Mouse (Mus musculus) CD4-positive, CD25-positive, alpha-beta regulatory T cell, adult 2 months (primary cell): ENCODE results near the gene Lrp5.

ENCODE experiments used
- DNase-seq: peaks from one replicate; pipeline ENCODE4 v3.0.0-alpha.2; 2012; ENCODE audit warnings: low read depth, low spot score

Lrp5 gene

DNA sequence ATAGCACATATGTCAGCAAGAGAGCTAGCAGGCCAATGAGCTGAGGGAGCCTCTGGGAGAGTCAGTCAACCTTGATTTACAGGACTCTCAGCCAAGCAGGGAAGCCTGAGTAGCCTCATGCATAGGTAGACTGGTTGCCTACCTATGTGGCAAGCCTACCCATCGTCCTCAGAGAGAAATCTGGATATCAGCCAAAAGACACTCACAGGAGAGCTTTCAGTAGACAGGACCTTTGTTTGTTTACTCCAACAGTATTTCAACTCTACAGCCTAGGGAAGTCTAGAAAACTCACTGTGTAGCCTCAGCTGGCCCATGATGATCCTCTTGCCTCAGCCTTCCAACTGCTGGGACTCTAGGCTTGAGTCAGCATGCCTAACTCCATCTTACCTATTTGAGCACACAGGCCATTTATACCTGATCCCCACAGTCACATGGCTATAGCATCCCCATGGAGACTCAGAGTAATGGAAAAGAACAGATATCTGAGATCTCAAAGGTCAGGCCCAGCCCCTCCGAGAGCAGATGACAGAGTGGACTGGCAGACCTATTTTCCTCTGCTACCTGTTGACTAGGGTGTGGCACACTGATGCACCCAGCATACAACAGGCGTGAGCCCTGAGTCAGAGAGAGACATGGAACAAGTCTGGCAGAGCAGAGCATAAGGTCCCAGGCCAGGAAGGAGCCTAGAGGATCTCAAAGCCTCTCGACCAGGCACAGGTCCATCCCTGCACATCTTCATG lies 73.7 kb downstream of the Lrp5 start:
- no peak for DNase-seq

DNA sequence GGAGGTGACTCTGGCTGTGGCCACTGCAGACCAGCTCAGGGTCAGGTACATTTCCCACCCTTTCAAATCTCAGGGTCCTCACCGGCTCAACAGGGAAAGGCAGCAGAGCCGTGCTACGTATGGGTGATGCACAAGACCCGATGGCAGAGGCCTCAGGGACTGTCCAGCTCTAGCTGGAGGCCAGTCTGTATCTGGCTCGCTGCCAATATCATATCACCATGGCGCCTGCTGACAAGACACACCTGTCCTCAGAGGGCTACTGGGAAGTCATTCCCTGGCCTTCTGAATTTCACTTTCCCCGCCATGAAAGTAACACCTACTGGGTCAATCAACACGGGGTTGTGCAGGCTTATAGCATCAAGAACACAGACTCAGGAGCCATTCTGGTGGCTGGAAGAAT lies 74.6 kb downstream of the Lrp5 start:
- no peak for DNase-seq

DNA sequence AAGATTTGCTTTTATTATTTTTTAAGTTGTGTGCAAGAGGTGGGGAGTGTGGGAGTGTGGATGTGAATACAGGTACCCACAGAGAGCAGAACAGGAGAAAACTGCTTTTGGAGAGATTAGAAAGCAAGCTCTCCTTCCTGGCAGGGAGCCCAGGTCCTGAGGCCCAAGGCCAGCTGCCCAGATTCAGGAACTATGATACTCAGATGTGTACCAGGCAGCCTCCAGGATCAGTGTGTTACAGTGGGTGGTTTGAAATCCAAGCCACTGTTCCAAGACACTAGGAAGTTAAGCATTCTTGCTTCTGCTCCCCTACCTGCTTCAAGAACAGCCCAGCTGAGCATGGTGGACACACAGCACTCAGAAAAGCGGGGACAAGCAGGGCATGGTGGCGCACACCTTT lies 75.5 kb downstream of the Lrp5 start:
- DNase-seq: no peak

DNA sequence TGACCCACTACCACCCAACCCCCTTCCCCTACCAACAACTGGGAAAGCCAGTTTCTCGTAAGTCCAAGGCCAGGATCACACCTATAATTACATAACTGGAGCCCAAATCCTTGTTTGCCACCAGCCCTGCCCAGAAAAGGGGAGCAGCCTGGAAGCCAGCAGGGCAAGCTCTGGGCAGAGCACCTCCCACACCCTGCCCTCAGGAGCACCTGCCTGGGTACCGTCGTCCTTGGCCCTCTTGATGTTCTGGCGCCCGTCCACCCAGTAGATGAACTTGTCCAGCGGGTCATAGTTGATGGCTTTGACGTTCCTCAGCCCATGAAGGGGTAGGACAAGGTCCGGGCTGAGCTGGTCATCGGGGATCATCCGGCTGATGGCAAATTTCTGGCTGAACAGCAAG lies 76.5 kb downstream of the Lrp5 start:
- DNase-seq: no peak

DNA sequence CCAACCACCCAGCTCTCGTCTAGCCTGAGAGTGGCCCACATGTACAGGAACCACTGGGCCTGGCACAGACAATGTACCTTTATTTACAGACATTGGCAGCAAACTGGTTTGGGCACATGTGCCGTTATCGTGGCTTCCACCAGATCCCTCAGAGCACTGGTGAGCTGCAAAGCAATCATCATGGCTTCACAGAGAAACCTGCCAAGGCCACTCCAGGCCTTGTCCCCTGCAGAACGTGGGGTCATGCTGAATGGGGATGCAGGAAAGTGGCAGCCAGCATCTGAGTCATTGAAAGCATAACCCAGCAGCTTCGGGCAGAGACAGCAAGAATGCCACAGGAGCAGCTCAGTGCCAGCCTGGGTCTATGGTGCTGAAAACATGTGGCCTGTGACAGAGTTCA lies 92.0 kb downstream of the Lrp5 start:
- DNase-seq: no peak

DNA sequence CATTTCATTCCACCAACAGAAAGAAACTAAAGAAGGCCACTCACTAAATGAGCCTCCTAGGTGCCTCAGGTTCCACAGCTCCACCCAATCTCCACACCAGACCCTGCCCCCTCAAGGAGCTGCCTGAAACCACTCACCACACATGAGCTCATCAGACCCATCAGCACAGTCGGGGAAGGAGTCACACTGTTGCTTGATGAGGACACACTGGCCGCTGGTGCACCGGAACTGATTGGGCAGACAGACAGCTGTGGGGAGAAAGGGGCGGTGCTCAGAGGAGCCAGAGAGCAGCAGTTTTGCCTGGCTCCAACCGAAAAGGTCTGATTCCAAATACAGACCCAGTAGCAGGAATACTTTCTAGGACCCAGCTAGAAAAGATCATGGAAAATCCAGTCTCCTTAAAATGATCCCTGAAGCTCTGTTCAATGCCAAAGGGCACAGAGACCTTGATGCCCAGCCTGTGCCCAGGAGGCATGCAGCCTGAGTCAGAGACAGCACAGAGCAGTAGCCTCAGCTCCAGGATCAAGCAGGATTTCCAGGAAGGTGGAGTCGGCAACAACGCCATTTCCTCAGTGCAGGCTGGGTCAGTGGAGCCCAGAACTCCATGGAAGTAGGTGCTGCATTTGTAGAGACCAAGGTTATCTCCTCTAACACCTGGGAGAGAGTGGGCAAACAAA lies 92.8 kb downstream of the Lrp5 start:
- no peak for DNase-seq

DNA sequence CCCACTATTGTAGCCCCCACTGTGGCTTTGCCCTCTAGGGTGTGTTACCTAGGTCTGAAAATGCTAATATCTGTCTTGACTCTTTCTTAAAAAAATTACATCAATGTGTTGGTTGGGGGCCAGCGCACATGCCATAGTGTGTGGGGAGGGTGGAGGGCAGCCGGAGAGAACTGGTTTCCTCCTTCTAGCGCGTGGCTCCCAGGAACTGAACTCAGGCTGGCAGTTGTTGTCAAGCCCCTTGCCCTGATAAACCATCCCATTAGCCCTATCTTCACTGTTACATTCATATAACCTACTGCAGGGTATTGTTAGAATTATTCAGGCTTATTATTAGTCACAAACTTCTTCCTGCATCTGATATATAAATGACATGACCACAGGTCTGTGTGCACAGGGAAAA lies 96.4 kb downstream of the Lrp5 start:
- no peak for DNase-seq

DNA sequence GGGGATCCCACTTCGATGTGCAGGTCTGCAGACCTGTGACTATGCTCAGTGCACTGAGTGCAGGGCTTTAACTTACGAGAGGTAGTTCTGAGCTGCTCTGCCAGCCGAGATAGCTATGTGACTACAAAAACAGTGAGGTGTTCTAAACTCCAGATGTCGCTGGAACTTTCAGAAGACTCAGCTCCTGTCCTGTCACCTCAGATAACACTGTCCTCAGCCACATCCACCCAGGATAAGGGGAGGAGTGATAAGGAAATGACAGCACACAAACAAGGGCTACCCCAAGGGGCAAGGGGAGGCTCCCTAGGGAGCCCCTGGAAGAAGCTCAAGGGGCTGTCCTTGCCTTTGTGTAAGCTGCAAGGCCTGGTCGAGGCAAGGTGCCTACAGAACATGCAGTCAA lies 96.8 kb downstream of the Lrp5 start:
- DNase-seq: no peak

DNA sequence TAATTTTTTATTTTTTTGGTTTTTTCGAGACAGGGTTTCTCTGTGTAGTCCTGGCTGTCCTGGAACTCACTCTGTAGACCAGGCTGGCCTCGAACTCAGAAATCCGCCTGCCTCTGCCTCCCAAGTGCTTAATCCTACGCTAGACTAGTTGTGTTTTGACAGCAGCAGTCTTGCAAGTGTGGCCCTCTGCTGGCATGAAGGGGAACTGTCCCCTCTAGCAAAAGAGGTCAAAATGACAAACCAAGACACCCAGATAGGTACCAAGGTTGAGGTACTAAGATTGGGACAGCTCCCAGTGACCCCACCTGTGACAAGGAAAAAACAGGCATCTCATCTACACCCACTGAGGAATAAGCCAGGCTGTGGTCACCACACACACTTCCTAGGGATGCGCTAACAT lies 98.6 kb downstream of the Lrp5 start:
- peak; percentile 72 for DNase-seq

DNA sequence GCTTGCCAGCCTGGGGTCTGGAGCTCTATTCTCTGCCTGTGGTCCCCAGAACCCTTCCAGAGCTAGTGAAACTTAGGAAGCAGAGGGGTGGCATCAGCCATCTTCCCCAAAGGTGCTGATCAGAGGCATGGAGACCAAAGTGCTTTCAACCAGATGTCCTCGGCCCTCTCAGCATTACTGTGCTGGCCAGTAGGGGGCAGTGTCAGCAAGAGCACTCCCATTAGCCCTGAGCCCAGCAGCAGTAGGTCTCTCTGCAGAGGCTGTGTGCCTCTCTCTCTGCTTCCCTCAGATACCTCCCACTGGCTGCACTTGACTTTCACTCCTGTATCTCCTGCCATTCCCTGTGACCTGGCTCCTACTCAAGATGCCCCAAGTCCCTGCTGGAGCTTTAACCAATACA lies 99.8 kb downstream of the Lrp5 start:
- peak; percentile 75 for DNase-seq

DNA sequence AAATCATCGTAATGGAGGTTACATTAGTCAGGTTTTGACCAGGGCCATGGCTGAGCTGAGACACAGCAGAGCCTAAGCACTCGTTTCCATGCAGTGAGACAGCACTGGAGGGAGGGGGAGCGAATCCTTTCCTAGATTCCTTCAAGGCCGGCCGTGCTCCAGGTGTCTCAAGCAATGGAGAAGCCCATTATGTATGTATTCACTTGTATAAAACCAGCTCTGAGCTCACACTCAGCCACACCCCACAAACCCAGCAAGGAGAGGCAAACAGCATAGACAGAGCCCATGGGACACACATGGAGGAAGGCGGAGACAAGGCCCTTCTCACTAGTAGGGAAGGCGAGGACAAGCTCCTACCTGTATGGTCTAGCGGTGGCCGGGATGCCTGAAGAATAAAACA lies 100.3 kb downstream of the Lrp5 start:
- DNase-seq: no peak

DNA sequence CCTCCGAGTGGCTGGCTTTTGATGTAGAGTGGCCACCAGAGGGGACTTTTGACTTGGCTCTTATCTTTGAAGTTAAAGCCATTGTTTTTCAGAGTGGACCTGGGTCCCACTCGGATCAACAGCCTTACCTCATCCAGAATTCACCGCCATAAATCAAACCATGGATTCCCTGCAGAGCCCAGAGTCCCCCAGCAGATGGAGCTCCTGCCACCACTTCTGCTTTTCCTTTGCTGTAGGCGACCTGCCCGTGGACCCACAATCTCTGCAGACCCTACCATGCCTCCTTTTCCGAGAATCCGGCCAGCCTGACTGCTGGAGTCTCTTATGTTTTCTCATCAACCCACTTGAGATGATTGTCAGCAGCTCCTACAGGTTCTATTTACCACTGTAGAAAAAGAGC lies 105.0 kb downstream of the Lrp5 start:
- peak; percentile 71 for DNase-seq

DNA sequence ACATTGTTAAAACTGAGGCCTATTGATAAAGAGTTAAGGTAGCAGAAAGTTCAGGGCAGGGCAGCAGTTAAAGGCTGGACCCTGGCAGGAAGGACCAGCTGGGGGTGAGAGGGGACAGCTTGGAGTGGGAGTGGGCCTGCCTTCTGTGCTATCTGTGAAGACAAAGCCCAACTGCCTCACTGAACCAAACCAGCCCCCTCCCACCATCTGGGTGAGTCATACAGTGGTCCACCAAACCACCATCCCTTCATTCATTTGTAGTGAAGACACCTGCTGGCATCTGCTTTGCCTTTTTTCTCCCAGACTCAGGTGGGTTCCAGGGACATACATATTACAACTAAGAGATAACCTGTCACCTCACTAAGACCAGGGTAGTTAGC lies 108.5 kb downstream of the Lrp5 start:
- DNase-seq: no peak

DNA sequence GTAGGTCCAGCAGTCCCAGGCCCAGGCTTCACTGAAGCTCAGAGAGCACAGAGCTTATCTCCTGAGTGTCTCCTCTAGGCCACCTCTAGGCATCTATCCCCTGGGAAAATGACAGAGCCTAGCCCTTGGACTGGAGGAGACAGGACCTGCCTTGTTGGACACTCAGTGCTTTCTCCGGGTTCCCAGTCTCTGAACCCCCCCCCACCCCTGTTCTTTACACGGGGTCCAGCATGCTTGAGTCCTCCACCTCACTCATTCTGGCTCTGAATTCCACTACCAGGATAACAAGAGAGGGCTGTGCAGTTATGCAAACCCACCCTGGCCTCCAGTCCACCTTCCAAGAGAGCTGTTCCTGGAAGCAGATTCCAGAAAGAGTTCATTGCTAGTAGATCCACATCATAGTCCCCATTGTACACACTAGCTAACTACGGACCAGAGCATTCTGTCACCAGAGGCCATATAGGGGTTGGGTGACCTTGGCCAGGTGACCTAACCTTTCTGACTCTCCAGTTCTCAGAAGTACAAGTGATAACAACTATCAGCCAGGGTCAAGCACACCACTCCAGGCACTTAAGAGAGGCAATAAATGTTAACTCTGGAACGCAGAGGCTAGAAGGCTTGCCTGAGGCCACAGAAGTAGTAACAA lies 109.0 kb downstream of the Lrp5 start:
- DNase-seq: no peak

DNA sequence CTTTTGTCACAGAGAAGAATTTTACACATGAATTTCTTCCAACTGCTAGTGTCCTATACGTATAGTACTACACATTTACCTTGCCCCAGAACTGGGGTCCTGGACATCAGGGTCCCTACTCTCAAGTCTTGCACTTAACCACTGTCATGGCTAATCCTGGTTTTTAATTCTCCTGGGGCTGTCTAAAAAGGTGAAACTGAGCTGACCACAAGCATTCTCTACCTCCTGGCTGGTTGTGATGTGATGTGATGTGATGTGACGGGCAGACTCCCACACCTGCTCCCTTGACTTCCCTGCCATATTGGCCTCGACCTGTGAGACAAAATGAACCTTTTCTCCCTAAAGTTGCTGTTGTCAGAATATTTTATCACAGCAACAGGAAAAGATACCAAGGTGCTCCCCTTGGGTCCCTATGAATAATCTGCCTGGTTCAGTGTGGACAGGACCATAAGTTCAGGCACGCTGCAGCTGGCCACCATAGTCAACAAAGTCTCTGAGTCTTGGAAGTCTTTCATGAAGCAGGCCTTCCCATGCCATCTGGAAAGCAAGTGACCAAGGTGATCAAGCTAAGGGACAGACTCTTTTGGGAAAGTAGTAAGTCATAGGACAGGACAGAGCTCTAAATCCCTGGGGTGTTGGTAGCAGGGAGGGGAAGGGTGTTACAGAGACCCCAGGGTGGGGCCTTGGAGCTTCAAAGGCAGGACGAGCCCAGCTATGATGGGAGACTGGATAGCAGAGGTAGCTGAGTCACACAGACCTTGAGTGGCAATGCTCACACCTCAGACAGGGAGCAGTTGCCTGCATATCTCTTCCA lies 109.7 kb downstream of the Lrp5 start:
- no peak for DNase-seq

DNA sequence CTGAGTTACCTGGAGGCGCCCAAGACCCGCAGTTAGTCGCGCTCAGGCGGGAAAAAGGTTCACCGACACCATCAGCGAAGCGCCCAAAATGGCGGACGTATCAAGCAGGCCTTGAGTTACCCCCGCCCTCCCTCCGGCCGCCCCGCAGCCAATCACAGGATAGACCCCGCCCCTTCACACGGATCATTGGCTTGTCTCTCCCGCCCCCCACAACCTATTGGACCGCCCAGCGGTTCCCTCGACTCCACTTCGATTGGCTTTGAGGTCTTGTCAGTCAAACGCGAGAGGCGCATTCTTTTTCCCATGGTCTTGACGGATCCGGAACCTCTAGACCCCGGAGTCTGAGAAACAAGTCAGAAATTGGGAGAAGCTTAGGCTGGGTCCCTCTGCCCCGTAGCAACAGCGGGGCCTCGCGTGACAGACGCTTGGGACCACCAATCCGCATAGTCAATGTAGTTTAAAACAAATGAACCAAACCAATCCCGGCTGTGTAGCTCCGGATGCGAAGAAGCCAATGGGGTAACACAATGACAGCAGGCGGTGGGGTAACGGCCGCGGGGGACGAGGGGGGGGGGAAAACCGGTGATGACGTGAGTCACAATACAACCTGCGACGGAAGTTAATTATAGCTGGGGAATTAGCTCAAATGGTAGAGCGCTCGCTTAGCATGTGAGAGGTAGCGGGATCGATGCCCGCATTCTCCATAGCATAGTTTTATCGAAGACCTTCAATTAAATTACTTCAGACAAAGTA lies 110.6 kb downstream of the Lrp5 start, which contains the start of gene Ppp6r3:
TSS of gene Ppp6r3 (minus strand) at position 118 of the 753 bp plus-strand sequence.
- DNase-seq: peak; percentile 99

DNA sequence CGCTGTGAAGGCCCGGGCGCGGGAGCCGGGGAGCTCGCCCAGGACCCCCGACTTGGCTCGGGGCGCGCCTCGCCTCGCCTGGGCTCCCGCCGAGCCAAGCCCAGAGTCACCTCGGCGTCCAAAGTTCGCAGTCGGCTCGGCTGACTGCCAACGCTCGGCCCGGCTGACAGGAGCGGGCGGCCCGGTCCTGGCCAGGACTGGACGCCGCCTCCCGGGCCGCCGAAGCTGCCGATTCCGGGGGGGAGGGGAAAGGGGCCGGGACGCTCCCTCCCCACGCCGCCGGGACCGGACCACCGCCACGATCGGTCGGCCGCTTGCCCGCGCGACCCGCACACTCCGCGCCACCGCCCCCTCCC lies 111.1 kb downstream of the Lrp5 start:
- DNase-seq: no peak

DNA sequence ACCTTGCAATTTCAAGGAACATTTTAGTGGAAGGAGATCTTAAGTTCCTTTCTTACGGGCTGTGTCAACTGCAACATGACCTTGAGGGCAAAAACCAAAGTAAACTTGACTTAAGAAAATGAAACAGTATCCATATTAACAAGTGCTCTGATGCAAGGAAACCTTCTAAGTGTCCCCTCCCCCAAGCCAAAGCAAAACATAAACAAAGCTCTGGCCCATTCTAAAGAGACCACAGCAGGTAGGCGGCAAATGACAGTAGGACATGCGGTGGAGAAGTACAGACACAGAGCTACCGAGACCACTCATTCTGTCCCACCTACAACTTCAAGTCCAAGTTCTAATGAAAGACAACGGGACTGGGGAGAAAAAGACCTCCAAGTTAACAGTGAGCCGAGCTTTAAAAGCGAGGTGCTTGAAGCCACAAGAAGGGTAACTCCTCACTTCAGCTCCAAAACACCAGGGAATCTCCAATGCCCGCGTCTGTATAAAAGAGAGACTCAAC lies 111.7 kb downstream of the Lrp5 start:
- DNase-seq: peak; percentile 42

DNA sequence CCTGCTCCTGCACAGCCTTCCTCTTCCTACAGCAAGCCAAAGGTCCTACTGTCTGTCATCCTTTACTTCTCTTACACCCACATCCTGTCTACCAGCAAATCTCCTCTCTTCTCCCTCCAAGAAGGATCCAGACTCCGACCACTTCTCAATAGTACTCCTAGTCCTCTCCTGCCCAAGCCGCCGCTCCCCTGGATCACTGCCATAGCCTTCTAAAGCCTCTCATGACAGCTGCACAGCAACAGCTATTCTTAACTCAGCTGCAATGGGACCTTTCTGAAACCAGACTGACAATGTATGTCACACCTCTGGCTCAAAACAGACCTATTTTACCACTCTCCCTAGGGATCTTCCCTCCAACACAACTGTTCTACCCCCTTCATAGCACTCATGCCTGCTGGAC lies 122.1 kb downstream of the Lrp5 start:
- no peak for DNase-seq

DNA sequence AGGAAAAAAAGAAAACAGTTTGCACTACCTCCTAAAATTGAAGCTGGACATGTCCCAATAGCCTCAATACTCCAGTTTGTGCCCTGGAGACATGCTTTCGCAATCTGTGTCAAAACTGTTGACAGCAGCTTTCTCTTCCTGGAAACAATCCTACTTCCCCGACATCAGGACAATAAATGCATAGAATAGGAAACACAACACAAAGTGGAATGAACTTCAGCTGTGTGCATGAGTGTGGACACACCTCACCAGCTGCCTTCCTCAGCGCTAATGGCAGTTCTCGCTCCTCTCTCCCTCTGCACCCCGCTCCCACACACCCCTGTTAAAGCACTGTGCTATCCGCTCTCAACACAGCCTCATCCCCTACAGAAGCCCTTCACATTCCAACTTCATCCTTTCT lies 123.6 kb downstream of the Lrp5 start:
- DNase-seq: no peak

DNA sequence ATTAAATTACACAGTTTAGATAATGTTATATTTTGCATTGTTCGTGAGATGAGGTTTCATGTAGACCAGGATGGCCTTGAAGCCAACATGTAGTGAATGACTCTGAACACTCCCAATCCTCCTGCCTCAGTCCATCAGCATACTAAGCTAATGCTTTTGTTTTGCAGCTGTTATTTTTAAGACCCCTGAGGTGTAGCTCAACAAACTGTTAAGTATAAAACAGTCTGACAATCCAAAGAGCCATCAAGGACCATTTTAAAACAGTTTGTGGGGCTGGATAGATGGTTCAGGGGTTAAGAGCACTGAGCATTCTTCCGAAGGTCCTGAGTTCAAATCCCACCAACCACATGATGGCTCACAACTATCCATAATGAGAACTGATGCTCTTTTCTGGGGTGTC lies 124.1 kb downstream of the Lrp5 start:
- DNase-seq: no peak
